Mouse (Mus musculus) forebrain, embryonic 11.5 days (tissue): ENCODE measurements around the gene Chn2. TPM values are rescaled to one million over a fixed set of nuclear protein-coding genes. Genes with fewer than 3 reads are reported as not detected.

ENCODE experiments used
- ATAC-seq: fragments of 200-750 bp; cut with Nextera tagmentation; replicated peaks from 2 replicates; pipeline ENCODE4 v1.8.0; 2017; ENCODE audit warnings: moderate TSS enrichment; ENCODE audit not compliant: low FRiP score
- DNase-seq: peaks from one replicate; pipeline ENCODE4 v3.0.0-alpha.2; 2017; ENCODE audit warnings: low spot score
- H3K27ac ChIP-seq: fragments of 300-500 bp; sonication (generic); 2 replicates; pipeline ENCODE4 v1.5.1; 2014; ENCODE audit warnings: low read depth, low read length
- H3K27me3 ChIP-seq: fragments of 300-500 bp; sonication (generic); 2 replicates; pipeline ENCODE4 v1.6.1; 2014; ENCODE audit warnings: mild to moderate bottlenecking, low read length, mixed read lengths; ENCODE audit not compliant: control insufficient read depth, insufficient read depth
- H3K36me3 ChIP-seq: fragments of 300-500 bp; sonication (generic); 2 replicates; pipeline ENCODE4 v1.6.1; 2014; ENCODE audit warnings: mild to moderate bottlenecking, low read length, moderate library complexity, mixed read lengths; ENCODE audit not compliant: control insufficient read depth, insufficient read depth
- H3K4me1 ChIP-seq: fragments of 300-500 bp; sonication (generic); replicated peaks from 2 replicates; pipeline ENCODE4 v1.6.1; 2014; ENCODE audit warnings: low read length, mixed read lengths; ENCODE audit not compliant: control insufficient read depth, insufficient read depth
- H3K4me2 ChIP-seq: fragments of 300-500 bp; sonication (generic); 2 replicates; pipeline ENCODE4 v1.6.1; 2014; ENCODE audit warnings: low read depth, mild to moderate bottlenecking, low read length, moderate library complexity, mixed read lengths; ENCODE audit not compliant: severe bottlenecking
- H3K4me3 ChIP-seq: fragments of 300-500 bp; sonication (generic); 2 replicates; pipeline ENCODE4 v1.5.1; 2014; ENCODE audit warnings: low read depth, low read length
- H3K9ac ChIP-seq: fragments of 300-500 bp; sonication (generic); 2 replicates; pipeline ENCODE4 v1.6.1; 2014; ENCODE audit warnings: low read length
- H3K9me3 ChIP-seq: fragments of 300-500 bp; sonication (generic); 2 replicates; pipeline ENCODE4 v1.6.1; 2016; ENCODE audit warnings: low read length, mixed read lengths; ENCODE audit not compliant: control insufficient read depth
- WGBS: fragments of 180-500 bp; shearing (Covaris S2); extraction: QIAGEN DNeasy Blood & Tissue Kit; methylation state at CpG from one replicate; pipeline ENCODE4 v1.1.7; 2014; 5-methylcytosine and 5-hydroxymethylcytosine counted together
- polyA plus RNA-seq: library from polyadenylated mRNA; unstranded; fragments of >200 nt; fragmentation: Nextera tagmentation; extraction: Ambion mirVana; gene quantifications from 2 replicates; pipeline ENCODE4 v1.2.1, GENCODE M21; 2014

Gene Chn2
- polyA plus RNA-seq, 1 experiment from 2014 or later = 20.3 TPM

GRCm38 (mm10) chr6:54035548-54035947 is 3.8 kb upstream of the Chn2 start:
- Histone ChIP-seq H3K4me1 (peaks cover 4% of the 10 kb centered on the region; the same call in 1 of the 2 replicates), H3K9me3 (no peaks in the 10 kb centered on the region), H3K4me2 (no peak overlapping the region), H3K27me3 (peaks cover 6% of the 10 kb centered on the region), H3K27ac (no peak overlapping the region), H3K4me3 (no peak overlapping the region), H3K9ac (no peak overlapping the region), H3K36me3 (no peaks in the 10 kb centered on the region)
- no peak for DNase-seq
- WGBS = 82% methylated on average over 3 of the region's 3 CpGs
- ATAC-seq = no peak

- peak overlapping the region; percentile 80 for H3K9ac ChIP-seq
- DNase-seq (no peak), ATAC-seq (no peak)
- peak overlapping the region; percentile 82 for H3K27ac ChIP-seq
- 7% methylated on average over 10 of the region's 10 CpGs for WGBS
- H3K9me3 ChIP-seq = no peaks in the 10 kb centered on the region
- H3K4me3 ChIP-seq = peak overlapping the region; percentile 61
- H3K36me3 ChIP-seq = no peaks in the 10 kb centered on the region
- peaks cover 4% of the 10 kb centered on the region; the same call in 1 of the 2 replicates for H3K4me1 ChIP-seq
- peak overlapping the region; percentile 96 for H3K4me2 ChIP-seq
- H3K27me3 ChIP-seq = peaks cover 6% of the 10 kb centered on the region
Measured at GRCm38 (mm10) chr6:54038866-54039265, 488 bp upstream of the Chn2 start.

GRCm38 (mm10) chr6:54039805-54040447 is 572 bp downstream of the Chn2 start:
- H3K4me2 ChIP-seq = peak overlapping the region; percentile 96
- H3K27ac ChIP-seq = peak overlapping the region; percentile 82
- peaks cover 6% of the 10 kb centered on the region for H3K27me3 ChIP-seq
- ATAC-seq = peak; percentile 78
- peak overlapping the region; percentile 61 for H3K4me3 ChIP-seq
- peaks cover 4% of the 10 kb centered on the region; the same call in 1 of the 2 replicates for H3K4me1 ChIP-seq
- WGBS = under 1% methylated on average over 62 of the region's 62 CpGs
- H3K9me3 ChIP-seq = no peaks in the 10 kb centered on the region
- peak; percentile 88 for DNase-seq
- peak overlapping the region; percentile 80 for H3K9ac ChIP-seq
- no peaks in the 10 kb centered on the region for H3K36me3 ChIP-seq

GRCm38 (mm10) chr6:54040448-54040844 is 1.1 kb downstream of the Chn2 start:
- peak overlapping the region; percentile 80 for H3K9ac ChIP-seq
- peaks cover 6% of the 10 kb centered on the region for H3K27me3 ChIP-seq
- peak overlapping the region; percentile 82 for H3K27ac ChIP-seq
- DNase-seq (no peak), ATAC-seq (no peak)
- peak overlapping the region; percentile 61 for H3K4me3 ChIP-seq
- peak overlapping the region; percentile 96 for H3K4me2 ChIP-seq
- WGBS = 20% methylated on average over 9 of the region's 9 CpGs
- H3K36me3 ChIP-seq = no peaks in the 10 kb centered on the region
- H3K9me3 ChIP-seq = no peaks in the 10 kb centered on the region
- H3K4me1 ChIP-seq = peaks cover 4% of the 10 kb centered on the region; the same call in 1 of the 2 replicates

GRCm38 (mm10) chr6:54041386-54042043 is 2.2 kb downstream of the Chn2 start:
- H3K4me3 ChIP-seq = no peak overlapping the region
- peak overlapping the region; percentile 96; the same call in 1 of the 2 replicates for H3K4me2 ChIP-seq
- no peaks in the 10 kb centered on the region for H3K36me3 ChIP-seq
- WGBS = 19% methylated on average over 13 of the region's 13 CpGs
- H3K27me3 ChIP-seq = peaks cover 6% of the 10 kb centered on the region
- DNase-seq (no peak), ATAC-seq (no peak)
- H3K9ac ChIP-seq = no peak overlapping the region
- no peaks in the 10 kb centered on the region for H3K9me3 ChIP-seq
- H3K27ac ChIP-seq = no peak overlapping the region
- peaks cover 4% of the 10 kb centered on the region; the same call in 1 of the 2 replicates for H3K4me1 ChIP-seq

GRCm38 (mm10) chr6:54042142-54042541 is 2.8 kb downstream of the Chn2 start:
- H3K9ac ChIP-seq = no peak overlapping the region
- no peak overlapping the region for H3K27ac ChIP-seq
- H3K9me3 ChIP-seq = no peaks in the 10 kb centered on the region
- DNase-seq (no peak), ATAC-seq (no peak)
- 71% methylated on average over 1 of the region's 1 CpGs for WGBS
- H3K4me1 ChIP-seq = peaks cover 4% of the 10 kb centered on the region; the same call in 1 of the 2 replicates
- peaks cover 6% of the 10 kb centered on the region for H3K27me3 ChIP-seq
- H3K36me3 ChIP-seq = no peaks in the 10 kb centered on the region
- no peak overlapping the region for H3K4me3 ChIP-seq
- no peak overlapping the region for H3K4me2 ChIP-seq

- H3K4me3 ChIP-seq = no peak overlapping the region
- ATAC-seq (no peak), DNase-seq (no peak)
- WGBS = 89% methylated on average over 5 of the region's 5 CpGs
- no peaks in the 10 kb centered on the region; the same call in 1 of the 2 replicates for H3K27me3 ChIP-seq
- no peak overlapping the region for H3K27ac ChIP-seq
- no peaks in the 10 kb centered on the region for H3K36me3 ChIP-seq
- no peak overlapping the region for H3K4me2 ChIP-seq
- H3K4me1 ChIP-seq = peaks cover 2% of the 10 kb centered on the region; the same call in 1 of the 2 replicates
- H3K9me3 ChIP-seq = no peaks in the 10 kb centered on the region
- H3K9ac ChIP-seq = no peak overlapping the region
Measured at GRCm38 (mm10) chr6:54043536-54043935, 4.2 kb downstream of the Chn2 start.

GRCm38 (mm10) chr6:54045748-54046721 is 6.7 kb downstream of the Chn2 start:
- WGBS = 81% methylated on average over 8 of the region's 8 CpGs
- ATAC-seq = no peak

More at GRCm38 (mm10) chr6:54045748-54046721, 6.7 kb downstream of the Chn2 start:
- no peaks in the 10 kb centered on the region; the same call in 1 of the 2 replicates for H3K27me3 ChIP-seq
- no peak overlapping the region for H3K4me2 ChIP-seq
- H3K27ac ChIP-seq = no peak overlapping the region
- H3K36me3 ChIP-seq = no peaks in the 10 kb centered on the region
- no peak for DNase-seq
- no peak overlapping the region for H3K4me3 ChIP-seq
- H3K9me3 ChIP-seq = no peaks in the 10 kb centered on the region
- no peak overlapping the region for H3K9ac ChIP-seq
- H3K4me1 ChIP-seq = no peaks in the 10 kb centered on the region; the same call in 1 of the 2 replicates
